Mouse (Mus musculus) midbrain, embryonic 14.5 days (tissue): ENCODE measurements around the gene Cox10. TPM values are rescaled to one million over a fixed set of nuclear protein-coding genes. Genes with fewer than 3 reads are reported as not detected.

Experiments used
- ATAC-seq: fragments of 200-750 bp; cut with Nextera tagmentation; 2 replicates; pipeline ENCODE4 v1.8.0; 2017; ENCODE audit warnings: moderate number of reproducible peaks, moderate library complexity; ENCODE audit not compliant: low FRiP score, low TSS enrichment
- DNase-seq: peaks from one replicate; pipeline ENCODE4 v3.0.0-alpha.2; 2015
- H3K27ac ChIP-seq: fragments of 300-500 bp; sonication (generic); replicated peaks from 2 replicates; pipeline ENCODE4 v1.5.1; 2014; ENCODE audit warnings: mild to moderate bottlenecking, low read depth, low read length, moderate library complexity
- H3K27me3 ChIP-seq: fragments of 300-500 bp; sonication (generic); 2 replicates; pipeline ENCODE4 v1.6.1; 2014; ENCODE audit warnings: low read length, control low read depth, mixed read lengths; ENCODE audit not compliant: control insufficient read depth, insufficient read depth
- H3K36me3 ChIP-seq: fragments of 300-500 bp; sonication (generic); 2 replicates; pipeline ENCODE4 v1.6.1; 2014; ENCODE audit warnings: low read length, control low read depth; ENCODE audit not compliant: control insufficient read depth, insufficient read depth
- H3K4me1 ChIP-seq: fragments of 300-500 bp; sonication (generic); 2 replicates; pipeline ENCODE4 v1.6.1; 2014; ENCODE audit warnings: mild to moderate bottlenecking, antibody characterized with exemption, low read length, control low read depth; ENCODE audit not compliant: control insufficient read depth, insufficient read depth
- H3K4me2 ChIP-seq: fragments of 300-500 bp; sonication (generic); 2 replicates; pipeline ENCODE4 v1.6.1; 2014; ENCODE audit warnings: mild to moderate bottlenecking, low read length, moderate library complexity
- H3K4me3 ChIP-seq: fragments of 300-500 bp; sonication (generic); replicated peaks from 2 replicates; pipeline ENCODE4 v1.5.1; 2014; ENCODE audit warnings: low read depth, low read length
- H3K9ac ChIP-seq: fragments of 300-500 bp; sonication (generic); replicated peaks from 2 replicates; pipeline ENCODE4 v1.6.1; 2014; ENCODE audit warnings: mild to moderate bottlenecking, low read length, moderate library complexity
- H3K9me3 ChIP-seq: fragments of 300-500 bp; sonication (generic); 2 replicates; pipeline ENCODE4 v1.6.1; 2016; ENCODE audit warnings: low read length, control low read depth, mixed read lengths; ENCODE audit not compliant: control insufficient read depth
- WGBS: fragments of 180-500 bp; shearing (Covaris S2); extraction: QIAGEN DNeasy Blood & Tissue Kit; methylation state at CpG from one replicate; pipeline ENCODE4 v1.1.7; 2014; 5-methylcytosine and 5-hydroxymethylcytosine counted together
- polyA plus RNA-seq: library from polyadenylated mRNA; unstranded; fragments of >200 nt; fragmentation: Nextera tagmentation; extraction: Ambion mirVana; gene quantifications from 2 replicates; pipeline ENCODE4 v1.2.1, GENCODE M21; 2014

Cox10 gene
- polyA plus RNA-seq, 1 experiment from 2014 or later, result 26.8 TPM

DNA sequence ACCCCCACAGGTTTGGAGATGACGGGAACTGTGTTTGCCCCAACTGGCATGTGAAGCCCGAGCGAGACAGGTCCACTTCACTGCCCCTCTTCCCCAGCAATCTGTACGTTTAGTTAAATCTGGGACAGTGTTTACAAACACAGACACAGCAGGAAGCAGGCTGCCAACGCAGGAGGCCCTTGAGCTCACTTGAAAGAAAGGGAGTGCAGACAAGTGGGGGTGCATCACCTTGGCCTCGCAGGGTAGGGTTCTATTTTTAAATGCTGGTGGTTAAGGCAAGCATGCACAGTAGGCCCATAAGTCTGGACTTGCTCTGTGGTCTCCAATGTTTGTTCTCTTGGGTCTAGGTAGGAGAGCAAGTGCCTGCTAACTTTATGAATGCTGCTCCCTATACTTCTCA lies 93.8 kb downstream of the Cox10 start:
- Histone ChIP-seq H3K4me1 (peaks cover 8% of the 10 kb centered on the region; the same call in 1 of the 2 replicates), H3K4me3 (no peak overlapping the region), H3K27me3 (no peaks in the 10 kb centered on the region), H3K9ac (no peak overlapping the region), H3K36me3 (no peaks in the 10 kb centered on the region), H3K9me3 (no peaks in the 10 kb centered on the region), H3K27ac (no peak overlapping the region), H3K4me2 (no peak overlapping the region)
- WGBS, result 73% methylated on average over 6 of the region's 6 CpGs
- DNase-seq (no peak), ATAC-seq (no peak)

DNA sequence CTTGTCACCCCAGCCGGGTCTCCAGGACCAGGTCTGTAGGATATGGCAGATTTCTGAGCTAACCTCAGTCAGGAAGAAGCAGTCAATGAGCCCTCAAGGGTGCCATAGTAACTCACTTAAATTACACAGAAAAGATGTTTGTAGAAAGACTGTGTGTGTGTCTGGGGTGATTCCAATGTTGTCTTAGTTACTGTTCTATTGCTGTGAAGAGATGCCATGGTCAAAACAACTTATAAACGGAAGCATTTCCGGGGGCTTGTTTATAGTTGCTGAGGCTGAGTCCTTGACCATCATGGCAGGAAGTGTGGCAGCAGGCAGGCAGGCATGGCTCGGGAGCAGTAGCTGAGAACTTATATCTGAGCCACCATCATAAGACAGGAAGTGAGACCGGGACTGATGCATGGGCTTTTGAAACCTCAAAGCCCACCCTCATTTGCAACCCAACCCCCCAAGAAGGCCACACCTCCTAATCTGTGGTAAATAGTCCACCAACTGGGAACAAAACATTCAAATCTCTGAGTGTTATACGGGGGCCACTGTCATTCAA lies 94.6 kb downstream of the Cox10 start:
- no peak overlapping the region for H3K9ac ChIP-seq
- DNase-seq (no peak), ATAC-seq (no peak)
- H3K4me3 ChIP-seq, result no peak overlapping the region
- no peaks in the 10 kb centered on the region for H3K27me3 ChIP-seq
- H3K4me1 ChIP-seq, result peaks cover 8% of the 10 kb centered on the region; the same call in 1 of the 2 replicates
- H3K9me3 ChIP-seq, result no peaks in the 10 kb centered on the region
- H3K4me2 ChIP-seq, result no peak overlapping the region
- no peaks in the 10 kb centered on the region for H3K36me3 ChIP-seq
- WGBS, result 84% methylated on average over 6 of the region's 6 CpGs
- no peak overlapping the region for H3K27ac ChIP-seq

- Histone ChIP-seq H3K4me1 (peaks cover 11% of the 10 kb centered on the region), H3K4me3 (no peak overlapping the region), H3K36me3 (no peaks in the 10 kb centered on the region), H3K27me3 (no peaks in the 10 kb centered on the region), H3K4me2 (no peak overlapping the region), H3K9ac (no peak overlapping the region), H3K27ac (no peak overlapping the region), H3K9me3 (no peaks in the 10 kb centered on the region)
- 75% methylated on average over 2 of the region's 2 CpGs for WGBS
- no peak for ATAC-seq
- no peak for DNase-seq
Measured at GRCm38 (mm10) chr11:63977741-63978140, 101.5 kb downstream of the Cox10 start.

GRCm38 (mm10) chr11:63976775-63977174 lies 102.5 kb downstream of the Cox10 start:
- no peak for DNase-seq

DNA sequence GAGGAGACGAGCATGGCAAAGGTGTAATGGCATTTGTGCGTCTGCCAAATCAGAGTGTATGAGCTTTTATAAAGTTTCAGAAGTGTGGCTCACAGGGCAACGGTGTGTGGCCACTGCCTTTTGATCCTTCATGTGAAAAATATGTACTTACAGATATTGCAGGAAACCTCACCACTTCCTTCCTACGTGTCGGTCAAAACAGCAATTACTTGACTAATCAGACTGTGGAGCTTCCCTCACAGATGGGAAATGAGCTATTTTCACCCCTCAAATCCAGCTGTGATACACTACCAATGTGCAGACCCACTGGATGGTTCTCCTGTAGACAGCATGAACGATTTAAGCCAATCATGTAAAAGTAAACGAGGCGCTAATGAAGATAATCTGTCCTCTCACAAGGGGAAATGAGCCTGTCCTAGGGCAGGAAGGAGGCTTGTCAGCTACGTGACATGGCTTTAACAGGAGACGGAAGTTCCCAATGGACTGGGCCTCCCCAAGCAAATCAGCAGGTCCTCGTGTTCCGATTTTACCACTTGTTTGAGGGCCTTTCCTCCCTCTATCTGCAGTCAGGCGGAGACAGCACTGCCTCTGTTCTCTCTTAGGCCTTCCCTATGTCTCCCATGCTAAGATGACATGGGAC lies 103.9 kb downstream of the Cox10 start:
- no peak overlapping the region for H3K4me3 ChIP-seq

More at GRCm38 (mm10) chr11:63976775-63977174, 102.5 kb downstream of the Cox10 start:
- H3K36me3 ChIP-seq, result no peaks in the 10 kb centered on the region
- H3K4me3 ChIP-seq, result no peak overlapping the region
- no peak for ATAC-seq
- peaks cover 5% of the 10 kb centered on the region; the same call in 1 of the 2 replicates for H3K4me1 ChIP-seq
- H3K27me3 ChIP-seq, result no peaks in the 10 kb centered on the region
- H3K27ac ChIP-seq, result no peak overlapping the region
- no peaks in the 10 kb centered on the region for H3K9me3 ChIP-seq
- no peak overlapping the region for H3K9ac ChIP-seq
- no peak overlapping the region for H3K4me2 ChIP-seq
- WGBS, result 94% methylated on average over 2 of the region's 2 CpGs

GRCm38 (mm10) chr11:63973973-63974372 lies 105.3 kb downstream of the Cox10 start:
- no peak overlapping the region for H3K9ac ChIP-seq
- 81% methylated on average over 2 of the region's 2 CpGs for WGBS
- H3K4me1 ChIP-seq, result peaks cover 11% of the 10 kb centered on the region
- ATAC-seq (no peak), DNase-seq (no peak)
- no peaks in the 10 kb centered on the region for H3K9me3 ChIP-seq
- no peaks in the 10 kb centered on the region for H3K27me3 ChIP-seq
- no peak overlapping the region for H3K27ac ChIP-seq
- no peak overlapping the region for H3K4me3 ChIP-seq
- H3K36me3 ChIP-seq, result no peaks in the 10 kb centered on the region
- no peak overlapping the region for H3K4me2 ChIP-seq

More for the DNA sequence above, 103.9 kb downstream of the Cox10 start:
- Histone ChIP-seq H3K4me1 (peaks cover 3% of the 10 kb centered on the region; the same call in 1 of the 2 replicates), H3K27me3 (no peaks in the 10 kb centered on the region), H3K9me3 (no peaks in the 10 kb centered on the region), H3K4me2 (no peak overlapping the region), H3K36me3 (no peaks in the 10 kb centered on the region), H3K27ac (no peak overlapping the region), H3K9ac (no peak overlapping the region)
- ATAC-seq (no peak), DNase-seq (no peak)
- 89% methylated on average over 13 of the region's 13 CpGs for WGBS

DNA sequence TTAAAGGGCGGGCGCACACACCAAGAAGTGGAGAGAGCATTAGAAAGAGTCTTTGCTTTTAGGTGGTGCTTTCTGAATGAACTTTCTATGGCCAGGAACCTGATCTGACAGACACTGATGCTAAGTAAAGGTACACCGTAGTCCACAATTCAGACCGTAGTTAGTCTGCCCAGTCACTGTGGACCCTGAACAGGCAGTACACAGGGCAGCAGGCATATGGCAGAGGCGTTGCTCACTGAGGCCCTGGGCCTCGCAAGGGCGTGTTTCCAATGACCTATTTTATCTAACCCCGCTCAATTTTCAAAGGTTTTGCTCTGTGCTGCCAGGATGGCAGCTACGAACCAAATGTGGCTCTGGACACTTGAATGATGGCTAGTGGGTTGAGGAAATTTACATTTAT lies 107.8 kb downstream of the Cox10 start:
- no peaks in the 10 kb centered on the region for H3K27me3 ChIP-seq
- H3K4me3 ChIP-seq, result no peak overlapping the region
- no peak for DNase-seq
- H3K9ac ChIP-seq, result no peak overlapping the region
- peaks cover 19% of the 10 kb centered on the region; the same call in 1 of the 2 replicates for H3K4me1 ChIP-seq
- WGBS, result 96% methylated on average over 9 of the region's 9 CpGs
- no peaks in the 10 kb centered on the region for H3K36me3 ChIP-seq
- H3K27ac ChIP-seq, result no peak overlapping the region
- no peak overlapping the region for H3K4me2 ChIP-seq
- ATAC-seq, result no peak
- H3K9me3 ChIP-seq, result no peaks in the 10 kb centered on the region

GRCm38 (mm10) chr11:63970818-63971217 lies 108.5 kb downstream of the Cox10 start:
- ATAC-seq (no peak), DNase-seq (no peak)
- no peak overlapping the region for H3K27ac ChIP-seq
- peaks cover 19% of the 10 kb centered on the region; the same call in 1 of the 2 replicates for H3K4me1 ChIP-seq
- no peak overlapping the region for H3K9ac ChIP-seq
- H3K4me2 ChIP-seq, result no peak overlapping the region
- no peaks in the 10 kb centered on the region for H3K36me3 ChIP-seq
- H3K4me3 ChIP-seq, result no peak overlapping the region
- 95% methylated on average over 6 of the region's 6 CpGs for WGBS
- no peaks in the 10 kb centered on the region for H3K27me3 ChIP-seq
- H3K9me3 ChIP-seq, result no peaks in the 10 kb centered on the region
